Mouse (Mus musculus) forebrain, embryonic 15.5 days (tissue): ENCODE measurements around the gene Cd101. TPM values are rescaled to one million over a fixed set of nuclear protein-coding genes. Genes with fewer than 3 reads are reported as not detected.
A peak's percentile ranks its signal among the peaks of the same experiment; 100 is the strongest.

Experiments used
- ATAC-seq: fragments of 200-750 bp; cut with Nextera tagmentation; replicated peaks from 2 replicates; pipeline ENCODE4 v1.8.0; 2017; ENCODE audit warnings: mild to moderate bottlenecking, moderate TSS enrichment, moderate library complexity
- H3K27ac ChIP-seq: fragments of 300-500 bp; sonication (generic); replicated peaks from 2 replicates; pipeline ENCODE4 v1.5.1; 2015; ENCODE audit warnings: mild to moderate bottlenecking, inconsistent platforms
- H3K27me3 ChIP-seq: fragments of 300-500 bp; sonication (generic); 2 replicates; pipeline ENCODE4 v1.6.1; 2015; ENCODE audit warnings: inconsistent platforms
- H3K36me3 ChIP-seq: fragments of 300-500 bp; sonication (generic); 2 replicates; pipeline ENCODE4 v1.6.1; 2015; ENCODE audit warnings: mild to moderate bottlenecking, inconsistent platforms
- H3K4me1 ChIP-seq: fragments of 300-500 bp; sonication (generic); 2 replicates; pipeline ENCODE4 v1.6.1; 2015; ENCODE audit warnings: inconsistent platforms
- H3K4me2 ChIP-seq: fragments of 300-500 bp; sonication (generic); replicated peaks from 2 replicates; pipeline ENCODE4 v1.6.1; 2015; ENCODE audit warnings: mild to moderate bottlenecking, inconsistent platforms
- H3K4me3 ChIP-seq: fragments of 300-500 bp; sonication (generic); 2 replicates; pipeline ENCODE4 v1.5.1; 2015; ENCODE audit warnings: mild to moderate bottlenecking, inconsistent platforms
- H3K9ac ChIP-seq: fragments of 300-500 bp; sonication (generic); replicated peaks from 2 replicates; pipeline ENCODE4 v1.6.1; 2015; ENCODE audit warnings: mild to moderate bottlenecking, inconsistent platforms
- H3K9me3 ChIP-seq: fragments of 300-500 bp; sonication (generic); 2 replicates; pipeline ENCODE4 v1.6.1; 2016; ENCODE audit warnings: inconsistent platforms
- WGBS: fragments of 180-500 bp; shearing (Covaris S2); methylation state at CpG from one replicate; pipeline ENCODE4 v1.1.7; 2015; ENCODE audit warnings: mixed read lengths; 5-methylcytosine and 5-hydroxymethylcytosine counted together
- polyA plus RNA-seq: library from polyadenylated mRNA; unstranded; fragments of >200 nt; fragmentation: Nextera tagmentation; extraction: Ambion mirVana; gene quantifications from 2 replicates; pipeline ENCODE4 v1.2.1, GENCODE M21; 2015

The Cd101 gene
- 0.05 and 0.10 TPM in 2 replicates for polyA plus RNA-seq

DNA sequence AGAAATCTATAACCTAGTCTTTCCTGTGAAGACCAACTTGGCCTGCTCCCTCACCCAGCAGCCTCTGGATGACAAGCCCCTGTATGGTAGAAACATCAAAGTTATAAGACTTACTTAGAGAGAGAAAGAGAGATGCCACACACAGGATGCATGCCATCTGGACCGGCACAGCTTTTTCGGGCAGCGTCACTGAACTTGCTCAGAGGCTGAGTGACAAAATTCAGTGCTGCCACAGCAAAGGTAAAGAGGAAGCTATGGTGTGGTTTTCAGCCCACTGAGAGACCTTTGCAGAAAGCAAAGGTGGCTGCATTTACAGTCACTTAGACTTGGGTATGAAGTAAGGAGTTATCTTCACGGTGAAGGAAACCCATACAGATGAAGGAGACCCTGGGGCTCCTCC is at the start of gene Cd101:
TSS of gene Cd101 (minus strand) at position 218 of the 400 bp plus-strand sequence.
- no peaks in the 10 kb centered on the region for H3K4me1 ChIP-seq
- no peaks in the 10 kb centered on the region for H3K9me3 ChIP-seq
- H3K27ac ChIP-seq, result no peak within 1 kb of the TSS
- no peak within 1 kb of the TSS for H3K4me2 ChIP-seq
- no peaks in the 10 kb centered on the region for H3K27me3 ChIP-seq
- no peak for ATAC-seq
- H3K36me3 ChIP-seq, result no peaks in the 10 kb centered on the region
- no peak within 1 kb of the TSS for H3K9ac ChIP-seq
- H3K4me3 ChIP-seq, result no peak within 1 kb of the TSS
- 95% methylated on average over 4 of the region's 4 CpGs for WGBS

- no peak overlapping the region for H3K4me3 ChIP-seq
- H3K27me3 ChIP-seq, result no peaks in the 10 kb centered on the region
- no peak for ATAC-seq
- H3K4me1 ChIP-seq, result peaks cover 7% of the 10 kb centered on the region
- 97% methylated on average over 1 of the region's 1 CpGs for WGBS
- H3K9me3 ChIP-seq, result no peaks in the 10 kb centered on the region
- no peak overlapping the region for H3K27ac ChIP-seq
- no peak overlapping the region for H3K9ac ChIP-seq
- H3K4me2 ChIP-seq, result no peak overlapping the region
- 0 out of 2 replicates have a peak, but pooled peaks cover 4% of the 10 kb centered on the region for H3K36me3 ChIP-seq
Measured at GRCm38 (mm10) chr3:101078344-101078743, 49.0 kb upstream of the Cd101 start.

- 0 out of 2 replicates have a peak, but pooled peaks cover 4% of the 10 kb centered on the region for H3K36me3 ChIP-seq
- ATAC-seq, result no peak
- H3K27me3 ChIP-seq, result no peaks in the 10 kb centered on the region
- no peak overlapping the region for H3K4me3 ChIP-seq
- no peak overlapping the region for H3K9ac ChIP-seq
- no peak overlapping the region for H3K4me2 ChIP-seq
- H3K4me1 ChIP-seq, result peaks cover 14% of the 10 kb centered on the region
- H3K9me3 ChIP-seq, result no peaks in the 10 kb centered on the region
- WGBS, result 85% methylated on average over 6 of the region's 6 CpGs
- H3K27ac ChIP-seq, result no peak overlapping the region
Measured at GRCm38 (mm10) chr3:101077710-101078100, 48.3 kb upstream of the Cd101 start.

GRCm38 (mm10) chr3:101076966-101077709 is 47.8 kb upstream of the Cd101 start:
- Histone ChIP-seq H3K27me3 (no peaks in the 10 kb centered on the region), H3K4me1 (peaks cover 19% of the 10 kb centered on the region), H3K9me3 (no peaks in the 10 kb centered on the region), H3K27ac (no peak overlapping the region), H3K36me3 (0 out of 2 replicates have a peak, but pooled peaks cover 4% of the 10 kb centered on the region), H3K4me2 (no peak overlapping the region), H3K4me3 (no peak overlapping the region), H3K9ac (no peak overlapping the region)
- WGBS, result 94% methylated on average over 25 of the region's 25 CpGs
- ATAC-seq, result no peak

- H3K4me3 ChIP-seq, result no peak overlapping the region
- H3K9ac ChIP-seq, result no peak overlapping the region
- peaks cover 32% of the 10 kb centered on the region for H3K4me1 ChIP-seq
- ATAC-seq, result no peak
- H3K27ac ChIP-seq, result no peak overlapping the region
- WGBS, result 91% methylated on average over 3 of the region's 3 CpGs
- H3K27me3 ChIP-seq, result no peaks in the 10 kb centered on the region
- no peak overlapping the region for H3K4me2 ChIP-seq
- H3K36me3 ChIP-seq, result 0 out of 2 replicates have a peak, but pooled peaks cover 4% of the 10 kb centered on the region
- H3K9me3 ChIP-seq, result no peaks in the 10 kb centered on the region
Measured at GRCm38 (mm10) chr3:101075866-101076265, 46.5 kb upstream of the Cd101 start.

GRCm38 (mm10) chr3:101073384-101073783 is 44.0 kb upstream of the Cd101 start:
- H3K27me3 ChIP-seq, result no peaks in the 10 kb centered on the region
- H3K9ac ChIP-seq, result no peak overlapping the region
- H3K4me2 ChIP-seq, result no peak overlapping the region
- no peaks in the 10 kb centered on the region for H3K36me3 ChIP-seq
- H3K4me1 ChIP-seq, result peaks cover 54% of the 10 kb centered on the region
- H3K9me3 ChIP-seq, result no peaks in the 10 kb centered on the region
- ATAC-seq, result no peak
- WGBS, result 65% methylated on average over 9 of the region's 9 CpGs
- H3K27ac ChIP-seq, result no peak overlapping the region
- no peak overlapping the region for H3K4me3 ChIP-seq

- Histone ChIP-seq H3K4me1 (peaks cover 60% of the 10 kb centered on the region), H3K4me2 (no peak overlapping the region), H3K4me3 (no peak overlapping the region), H3K9me3 (no peaks in the 10 kb centered on the region), H3K27me3 (no peaks in the 10 kb centered on the region), H3K27ac (peak overlapping the region; percentile 76), H3K36me3 (no peaks in the 10 kb centered on the region), H3K9ac (no peak overlapping the region)
- 81% methylated on average over 15 of the region's 15 CpGs for WGBS
- ATAC-seq, result no peak
Measured at GRCm38 (mm10) chr3:101072506-101073215, 43.3 kb upstream of the Cd101 start.

DNA sequence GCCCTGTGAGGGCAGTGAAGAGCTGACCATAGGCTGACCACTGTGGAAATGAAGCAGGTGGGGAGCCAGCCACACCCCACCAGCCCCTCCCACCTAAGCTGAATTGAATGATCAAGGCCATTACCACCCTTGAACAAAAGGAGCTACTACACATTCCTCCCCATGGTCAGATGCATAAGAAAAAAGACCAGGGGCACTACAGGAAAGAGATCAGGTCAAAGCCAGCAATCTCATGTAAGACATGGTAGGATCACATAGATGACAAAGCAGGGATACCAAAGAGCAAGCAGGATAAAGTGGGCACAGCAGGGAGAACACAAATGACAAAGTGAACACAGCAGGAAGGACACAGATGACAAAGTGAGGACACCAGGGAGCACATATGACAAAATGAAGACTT is 42.2 kb upstream of the Cd101 start:
- peak overlapping the region; percentile 76 for H3K27ac ChIP-seq
- H3K4me1 ChIP-seq, result peaks cover 66% of the 10 kb centered on the region
- H3K4me3 ChIP-seq, result no peak overlapping the region
- no peaks in the 10 kb centered on the region for H3K36me3 ChIP-seq
- 0 out of 2 replicates have a peak overlapping the region, but pooled peaks have one; percentile 8 for H3K9ac ChIP-seq
- H3K27me3 ChIP-seq, result no peaks in the 10 kb centered on the region
- no peak for ATAC-seq
- no peaks in the 10 kb centered on the region for H3K9me3 ChIP-seq
- H3K4me2 ChIP-seq, result no peak overlapping the region

DNA sequence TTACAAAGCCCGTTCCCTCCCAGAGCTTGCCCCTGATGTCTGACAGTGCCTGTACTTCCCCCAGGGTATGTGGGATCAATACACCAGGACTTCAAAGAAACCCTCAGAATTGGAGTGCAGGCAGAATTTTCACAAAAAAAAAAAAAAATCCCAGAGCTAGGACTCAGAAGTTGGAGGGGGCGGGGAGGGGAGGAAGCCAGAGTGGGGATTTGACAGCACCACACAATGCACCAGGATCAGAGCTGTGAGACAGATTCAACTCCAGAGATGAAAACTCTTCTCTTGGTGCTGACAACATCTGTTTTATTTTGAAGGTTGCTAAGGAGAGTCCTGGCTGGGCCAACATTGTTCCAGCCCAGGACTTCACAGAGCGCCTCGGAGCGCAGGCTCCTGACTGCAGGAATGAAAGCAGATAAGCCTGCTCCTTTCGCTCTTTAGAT is 41.5 kb upstream of the Cd101 start:
- Histone ChIP-seq H3K4me3 (no peak overlapping the region), H3K9ac (0 out of 2 replicates have a peak overlapping the region, but pooled peaks have one; percentile 8), H3K4me2 (no peak overlapping the region), H3K4me1 (peaks cover 71% of the 10 kb centered on the region), H3K27me3 (no peaks in the 10 kb centered on the region), H3K27ac (peak overlapping the region; percentile 76), H3K36me3 (no peaks in the 10 kb centered on the region), H3K9me3 (no peaks in the 10 kb centered on the region)
- peak; percentile 52 for ATAC-seq
- 8% methylated on average over 6 of the region's 6 CpGs for WGBS

GRCm38 (mm10) chr3:101070230-101070795 is 41.0 kb upstream of the Cd101 start:
- no peaks in the 10 kb centered on the region for H3K36me3 ChIP-seq
- no peak overlapping the region for H3K9ac ChIP-seq
- peak overlapping the region; percentile 76 for H3K27ac ChIP-seq
- ATAC-seq, result peak; percentile 33
- H3K27me3 ChIP-seq, result no peaks in the 10 kb centered on the region
- H3K4me3 ChIP-seq, result no peak overlapping the region
- no peak overlapping the region for H3K4me2 ChIP-seq
- H3K4me1 ChIP-seq, result peaks cover 71% of the 10 kb centered on the region
- 14% methylated on average over 10 of the region's 10 CpGs for WGBS
- no peaks in the 10 kb centered on the region for H3K9me3 ChIP-seq

DNA sequence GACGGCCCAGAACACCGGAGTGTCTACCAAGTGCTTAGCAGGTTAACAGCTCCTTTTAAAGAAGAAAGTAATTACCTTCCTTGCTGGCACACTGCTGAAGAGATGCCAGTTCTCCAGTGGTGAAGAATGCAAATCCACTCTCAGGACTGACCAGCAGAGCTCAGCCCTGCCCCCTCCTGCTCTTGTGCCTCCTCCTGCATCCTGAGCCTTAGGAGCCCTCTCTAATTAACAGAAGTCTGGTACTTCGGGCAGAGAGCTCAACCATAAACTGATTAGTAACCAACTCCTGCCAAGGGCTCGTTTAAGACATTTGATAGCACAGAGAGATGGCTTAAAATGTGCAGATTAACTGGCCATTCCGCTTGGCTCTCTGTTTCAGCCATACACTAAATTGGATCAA is 39.3 kb upstream of the Cd101 start:
- ATAC-seq, result peak; percentile 74
- Histone ChIP-seq H3K9me3 (no peaks in the 10 kb centered on the region), H3K27ac (peak overlapping the region; percentile 76), H3K4me1 (peaks cover 67% of the 10 kb centered on the region), H3K9ac (no peak overlapping the region), H3K4me3 (no peak overlapping the region), H3K4me2 (no peak overlapping the region), H3K27me3 (no peaks in the 10 kb centered on the region), H3K36me3 (no peaks in the 10 kb centered on the region)
- WGBS, result 4% methylated on average over 5 of the region's 5 CpGs

GRCm38 (mm10) chr3:101066175-101066574 is 36.8 kb upstream of the Cd101 start:
- no peak for ATAC-seq
- Histone ChIP-seq H3K9me3 (no peaks in the 10 kb centered on the region), H3K27ac (peak overlapping the region; percentile 33; the same call in 1 of the 2 replicates), H3K27me3 (no peaks in the 10 kb centered on the region), H3K4me3 (no peak overlapping the region), H3K4me1 (peaks cover 42% of the 10 kb centered on the region), H3K4me2 (no peak overlapping the region), H3K36me3 (no peaks in the 10 kb centered on the region), H3K9ac (no peak overlapping the region)
- WGBS, result 66% methylated on average over 6 of the region's 6 CpGs
